Mouse (Mus musculus) liver, embryonic 14.5 days (tissue): ENCODE measurements around the gene Ube2i. TPM values are rescaled to one million over a fixed set of nuclear protein-coding genes. Genes with fewer than 3 reads are reported as not detected.
"Not testable (repeated sequence)": the region's sequence is repeated elsewhere in the genome, so short reads cannot be mapped to it uniquely, and the experiment has no call there.

Source experiments
- ATAC-seq: fragments of 200-750 bp; cut with Nextera tagmentation; 2 replicates; pipeline ENCODE4 v1.8.0; 2017; ENCODE audit warnings: moderate number of reproducible peaks, mild to moderate bottlenecking, moderate library complexity; ENCODE audit not compliant: insufficient read depth
- DNase-seq, 3 experiments: peaks; one replicate each; pipeline ENCODE4 v3.0.0-alpha.2; 2012 to 2013; ENCODE audit warnings: low read depth in 3 of 3, low spot score in 3 of 3
- H3K27ac ChIP-seq: fragments of 300-500 bp; sonication (generic); 2 replicates; pipeline ENCODE4 v1.5.1; 2014; ENCODE audit warnings: moderate library complexity, mild to moderate bottlenecking, control low read depth, inconsistent platforms
- H3K27me3 ChIP-seq: fragments of 300-500 bp; sonication (generic); 2 replicates; pipeline ENCODE4 v1.6.1; 2014; ENCODE audit warnings: mild to moderate bottlenecking, low read length, moderate library complexity; ENCODE audit not compliant: control insufficient read depth, insufficient read depth
- H3K36me3 ChIP-seq: fragments of 300-500 bp; sonication (generic); replicated peaks from 2 replicates; pipeline ENCODE4 v1.6.1; 2014; ENCODE audit warnings: low read depth; ENCODE audit not compliant: control insufficient read depth, insufficient read depth
- H3K4me1 ChIP-seq, 2 experiments: fragments of 200-500 bp in 1 of 2; fragments of 300-500 bp in 1 of 2; sonication (generic) in 1 of 2; replicated peaks; 2 replicates each; pipeline ENCODE4 v1.6.1; 2012 to 2014; ENCODE audit warnings: antibody characterized with exemption in 1 of 2, inconsistent platforms in 1 of 2, low read length in 1 of 2; ENCODE audit not compliant: control insufficient read depth in 2 of 2, insufficient read depth in 2 of 2
- H3K4me2 ChIP-seq: fragments of 300-500 bp; sonication (generic); 2 replicates; pipeline ENCODE4 v1.6.1; 2014; ENCODE audit warnings: low read depth, mild to moderate bottlenecking, control low read depth, moderate library complexity
- H3K4me3 ChIP-seq, 2 experiments: fragments of 200-500 bp in 1 of 2; fragments of 300-500 bp in 1 of 2; sonication (generic) in 1 of 2; 2 replicates each; pipeline ENCODE4 v1.5.1; 2012 to 2014; ENCODE audit warnings: low read depth in 2 of 2, low read length in 2 of 2, mild to moderate bottlenecking in 2 of 2, control low read depth in 1 of 2, inconsistent platforms in 1 of 2, moderate library complexity in 1 of 2; ENCODE audit not compliant: insufficient read depth in 1 of 2
- H3K9ac ChIP-seq: fragments of 300-500 bp; sonication (generic); replicated peaks from 2 replicates; pipeline ENCODE4 v1.6.1; 2014; ENCODE audit warnings: mild to moderate bottlenecking, control low read depth, moderate library complexity
- H3K9me3 ChIP-seq: fragments of 300-500 bp; sonication (generic); 2 replicates; pipeline ENCODE4 v1.6.1; 2016; ENCODE audit warnings: low read length, mixed read lengths; ENCODE audit not compliant: control insufficient read depth
- CTCF ChIP-seq: IDR thresholded peaks from 2 replicates; pipeline ENCODE4 v1.5.1; 2016; ENCODE audit warnings: antibody characterized with exemption, low read depth, control low read depth
- EP300 ChIP-seq: IDR thresholded peaks from 2 replicates; pipeline ENCODE4 v1.6.1; 2016; ENCODE audit warnings: antibody characterized with exemption, low read depth
- WGBS: fragments of 180-500 bp; shearing (Covaris S2); extraction: QIAGEN DNeasy Blood & Tissue Kit; methylation state at CpG from one replicate; pipeline ENCODE4 v1.1.7; 2014; ENCODE audit not compliant: insufficient replicate concordance; 5-methylcytosine and 5-hydroxymethylcytosine counted together
- polyA plus RNA-seq, 2 experiments: library from polyadenylated mRNA; depleted of rRNA in 1 of 2; stranded (reverse) in 1 of 2; unstranded in 1 of 2; fragments of >200 nt; fragmentation: Nextera tagmentation in 1 of 2; extraction: Ambion mirVana in 1 of 2; gene quantifications; 2 replicates each; pipeline versions ENCODE4 v1.2.1 to v1.2.3; 2012 to 2014

Ube2i gene
- polyA plus RNA-seq, 2 experiments = 168 to 244 TPM

GRCm38 (mm10) chr17:25230700-25231099 is 43.7 kb downstream of the Ube2i start:
- H3K27ac ChIP-seq = no peak overlapping the region
- no peak for TF ChIP-seq CTCF
- no peak for TF ChIP-seq EP300
- peaks cover 46% of the 10 kb centered on the region for H3K36me3 ChIP-seq
- H3K27me3 ChIP-seq = no peaks in the 10 kb centered on the region
- H3K9ac ChIP-seq = no peak overlapping the region
- H3K9me3 ChIP-seq = no peaks in the 10 kb centered on the region
- no peak overlapping the region for H3K4me3 ChIP-seq
- no peak for ATAC-seq
- no peak overlapping the region for H3K4me2 ChIP-seq
- 94% methylated on average over 3 of the region's 3 CpGs for WGBS
- no peak for DNase-seq
- peaks cover 13 to 22% of the 10 kb centered on the region in 2 experiments for H3K4me1 ChIP-seq

- H3K27ac ChIP-seq = not testable (repeated sequence)
Measured at GRCm38 (mm10) chr17:25230014-25230655, 44.3 kb downstream of the Ube2i start.

GRCm38 (mm10) chr17:25227991-25228390 is 46.4 kb downstream of the Ube2i start:
- Histone ChIP-seq H3K4me1 (peaks cover 34 to 45% of the 10 kb centered on the region in 2 experiments), H3K4me2 (no peak overlapping the region), H3K36me3 (peaks cover 32% of the 10 kb centered on the region)

More at GRCm38 (mm10) chr17:25230014-25230655, 44.3 kb downstream of the Ube2i start:
- 79% methylated on average over 14 of the region's 17 CpGs for WGBS
- Histone ChIP-seq H3K36me3 (peaks cover 40% of the 10 kb centered on the region), H3K4me1 (peaks cover 18 to 27% of the 10 kb centered on the region in 2 experiments)
- DNase-seq, H3K4me3 ChIP-seq, H3K4me2 ChIP-seq, H3K9me3 ChIP-seq, ATAC-seq, H3K27me3 ChIP-seq, H3K9ac ChIP-seq: not testable (repeated sequence)

DNA sequence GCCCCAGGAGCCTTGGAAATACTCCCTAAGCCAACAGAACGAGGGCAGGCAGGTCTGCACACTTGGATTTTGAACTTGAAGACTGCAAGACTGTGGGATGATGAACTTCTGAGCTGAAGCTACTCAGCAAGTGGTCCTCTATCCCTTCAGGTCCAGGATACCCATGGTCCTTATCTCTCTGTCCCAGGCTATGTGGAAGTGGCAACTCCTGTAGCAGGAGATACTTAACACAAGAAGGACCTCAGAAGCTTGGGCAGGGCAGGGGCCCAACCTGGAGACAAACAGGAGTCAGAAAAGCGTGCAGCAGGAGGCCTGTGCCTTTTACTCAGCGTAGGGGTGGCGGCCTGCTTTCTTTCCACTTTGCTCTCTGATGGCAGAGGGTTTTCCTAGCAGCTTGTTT is 48.8 kb downstream of the Ube2i start:
- Histone ChIP-seq H3K27me3 (no peaks in the 10 kb centered on the region), H3K4me2 (peak overlapping the region; percentile 82), H3K9me3 (no peaks in the 10 kb centered on the region), H3K27ac (peak overlapping the region; percentile 99), H3K36me3 (peaks cover 23% of the 10 kb centered on the region), H3K4me1 (peaks cover 45 to 57% of the 10 kb centered on the region in 2 experiments), H3K9ac (peak overlapping the region; percentile 99), H3K4me3 (peak overlapping the region; percentile 97 to 98)
- DNase-seq = peak; percentile 68 to 78 (median 71)
- TF ChIP-seq CTCF = no peak
- peak; percentile 84 for TF ChIP-seq EP300
- 19% methylated on average over 4 of the region's 4 CpGs for WGBS
- peak; percentile 66 for ATAC-seq

More at GRCm38 (mm10) chr17:25227991-25228390, 46.4 kb downstream of the Ube2i start:
- ATAC-seq (no peak), DNase-seq (no peak)
- TF ChIP-seq CTCF (no peak), EP300 (no peak)
- Histone ChIP-seq H3K9me3 (no peaks in the 10 kb centered on the region), H3K27ac (no peak overlapping the region), H3K4me3 (no peak overlapping the region), H3K27me3 (no peaks in the 10 kb centered on the region), H3K9ac (no peak overlapping the region)
- WGBS = 88% methylated on average over 5 of the region's 5 CpGs

- peak in 1 of 3 experiments; percentile 38 for DNase-seq
- TF ChIP-seq CTCF = 0 out of 2 replicates have a peak, but pooled peaks have one; percentile 40
- no peak for TF ChIP-seq EP300
- peak overlapping the region; percentile 97 to 98 for H3K4me3 ChIP-seq
Measured at GRCm38 (mm10) chr17:25224586-25225222, 49.7 kb downstream of the Ube2i start.

More at GRCm38 (mm10) chr17:25224586-25225222, 49.7 kb downstream of the Ube2i start:
- Histone ChIP-seq H3K4me1 (peaks cover 45 to 59% of the 10 kb centered on the region in 2 experiments), H3K27me3 (no peaks in the 10 kb centered on the region), H3K9ac (peak overlapping the region; percentile 99), H3K27ac (peak overlapping the region; percentile 99), H3K9me3 (no peaks in the 10 kb centered on the region), H3K36me3 (peaks cover 15% of the 10 kb centered on the region), H3K4me2 (peak overlapping the region; percentile 82)
- WGBS = 52% methylated on average over 7 of the region's 7 CpGs
- no peak for ATAC-seq
